Mouse (Mus musculus) stomach, postnatal 0 days (tissue): Measurements from ENCODE around the gene Slc12a7.

Source experiments
- CTCF ChIP-seq: IDR thresholded peaks from 2 replicates; pipeline ENCODE4 v1.5.1; 2016; ENCODE audit warnings: antibody characterized with exemption, low read depth, mild to moderate bottlenecking, moderate library complexity
- EP300 ChIP-seq: optimal IDR thresholded peaks from 2 replicates; pipeline ENCODE3; 2016; ENCODE audit warnings: antibody characterized with exemption

DNA sequence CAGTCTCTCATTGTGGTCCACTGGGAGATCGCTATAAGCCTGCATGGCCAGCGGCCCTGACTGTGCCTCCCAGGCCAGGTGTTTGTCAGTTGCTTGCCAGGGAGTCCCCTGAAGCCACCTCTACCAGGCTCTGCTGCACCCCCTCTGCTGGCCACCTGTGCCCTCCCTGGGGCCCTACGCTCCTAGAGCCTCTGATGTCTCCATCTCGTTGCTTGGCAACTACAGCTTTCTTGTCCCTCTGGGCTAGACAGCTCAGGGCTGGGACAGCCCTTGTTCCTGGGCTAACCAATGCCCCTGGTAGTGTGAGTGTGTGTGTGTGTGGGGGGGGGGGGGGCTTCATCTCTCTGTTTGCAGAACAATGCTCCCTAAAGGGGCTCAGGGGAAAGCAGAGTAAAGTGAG, 10.1 kb downstream of the Slc12a7 start:
- TF ChIP-seq EP300 = no peak
- TF ChIP-seq CTCF = no peak
